Mouse (Mus musculus): ENCODE measurements around the gene Zmiz1.

Gene Zmiz1

GRCm38 (mm10) chr14:25533631-25534395, 74.8 kb downstream of the Zmiz1 start:
- no peak for DNase-seq (ENCODE audit: low read depth, low spot score)

- DNase-seq (ENCODE audit: low read depth, low spot score) = no peak
Measured at GRCm38 (mm10) chr14:25534396-25534769, 75.4 kb downstream of the Zmiz1 start.

DNA sequence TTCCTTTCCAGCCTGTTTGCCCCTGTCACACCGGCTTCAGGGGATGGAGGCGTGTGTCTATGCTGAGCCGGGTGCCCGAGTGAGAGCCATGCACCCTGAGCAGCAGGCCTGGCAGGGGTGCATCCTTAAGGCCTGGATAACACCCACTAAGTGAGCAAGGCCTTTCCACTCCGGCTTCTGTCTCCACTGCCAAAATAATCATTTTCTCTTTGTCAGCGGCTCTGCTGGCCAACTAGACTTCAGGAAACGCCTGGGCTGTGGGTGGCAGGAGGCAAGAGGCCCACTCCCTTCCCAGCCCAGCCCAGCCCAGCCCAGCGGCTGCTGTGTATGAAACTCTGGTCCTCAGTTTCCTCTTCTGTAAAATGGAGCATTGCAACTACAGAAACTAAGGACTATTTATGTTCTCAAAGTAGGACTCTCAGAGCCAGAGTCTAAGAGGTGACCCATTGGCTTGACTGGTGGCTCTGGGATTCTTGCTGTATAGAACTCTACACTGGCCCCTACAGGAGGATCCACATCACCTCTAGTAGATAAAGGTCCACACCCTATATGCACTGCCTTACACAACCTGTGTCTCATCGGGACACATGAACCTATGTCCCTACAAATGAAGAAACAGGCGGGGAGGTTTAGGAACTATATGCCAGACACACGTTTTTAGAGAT, 76.1 kb downstream of the Zmiz1 start:
- no peak for DNase-seq (ENCODE audit: low read depth, low spot score)

GRCm38 (mm10) chr14:25535583-25535943, 76.6 kb downstream of the Zmiz1 start:
- no peak for DNase-seq (ENCODE audit: low read depth, low spot score)

DNA sequence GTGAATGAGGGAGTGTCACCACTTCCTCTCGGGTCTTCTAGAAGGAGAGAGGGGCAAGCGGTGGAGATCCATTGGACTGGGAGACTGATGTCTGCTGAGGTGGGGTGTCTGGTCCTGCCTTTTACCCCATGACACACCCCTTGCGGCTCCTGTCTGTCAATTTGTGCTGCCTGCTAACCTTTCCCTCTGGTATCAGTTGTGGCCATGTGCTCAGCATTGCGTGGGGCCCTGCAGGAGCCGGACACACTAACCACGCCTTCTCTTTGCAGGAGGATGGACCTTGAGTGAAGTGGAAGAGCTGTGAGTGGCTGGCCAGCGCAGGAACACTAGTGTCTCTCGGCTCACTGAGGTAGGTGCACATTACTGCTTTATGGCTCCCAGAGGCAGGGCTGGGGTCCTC, 77.5 kb downstream of the Zmiz1 start:
- DNase-seq (ENCODE audit: low read depth, low spot score) = no peak

GRCm38 (mm10) chr14:25537351-25537750, 78.4 kb downstream of the Zmiz1 start:
- DNase-seq (ENCODE audit: low read depth, low spot score) = no peak

GRCm38 (mm10) chr14:25538522-25538921, 79.5 kb downstream of the Zmiz1 start:
- no peak for DNase-seq (ENCODE audit: low read depth, low spot score)

GRCm38 (mm10) chr14:25539493-25540116, 80.6 kb downstream of the Zmiz1 start:
- DNase-seq (ENCODE audit: low read depth, low spot score) = no peak

DNA sequence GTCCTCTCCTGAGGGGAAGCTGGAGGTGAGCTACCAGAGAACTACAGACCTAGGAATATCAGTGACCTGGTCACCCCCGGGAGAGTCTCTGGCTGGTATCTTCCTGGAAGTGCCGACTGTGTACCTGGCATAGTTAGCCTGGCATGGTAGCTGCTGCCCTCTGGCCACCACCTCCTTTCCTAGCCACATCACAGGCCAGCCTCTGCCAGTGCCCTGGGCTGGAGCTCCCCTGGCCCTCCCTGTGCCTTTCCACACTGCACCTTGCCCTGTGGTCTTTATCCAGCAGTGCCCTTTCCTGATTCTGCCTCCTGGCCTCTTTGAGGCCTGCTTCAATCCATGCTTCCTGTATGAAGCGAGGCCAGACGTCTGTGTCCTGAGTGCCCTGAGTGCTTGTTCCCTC, 81.2 kb downstream of the Zmiz1 start:
- no peak for DNase-seq (ENCODE audit: low read depth, low spot score)

GRCm38 (mm10) chr14:25541213-25541612, 82.2 kb downstream of the Zmiz1 start:
- DNase-seq (ENCODE audit: low read depth, low spot score) = no peak

DNA sequence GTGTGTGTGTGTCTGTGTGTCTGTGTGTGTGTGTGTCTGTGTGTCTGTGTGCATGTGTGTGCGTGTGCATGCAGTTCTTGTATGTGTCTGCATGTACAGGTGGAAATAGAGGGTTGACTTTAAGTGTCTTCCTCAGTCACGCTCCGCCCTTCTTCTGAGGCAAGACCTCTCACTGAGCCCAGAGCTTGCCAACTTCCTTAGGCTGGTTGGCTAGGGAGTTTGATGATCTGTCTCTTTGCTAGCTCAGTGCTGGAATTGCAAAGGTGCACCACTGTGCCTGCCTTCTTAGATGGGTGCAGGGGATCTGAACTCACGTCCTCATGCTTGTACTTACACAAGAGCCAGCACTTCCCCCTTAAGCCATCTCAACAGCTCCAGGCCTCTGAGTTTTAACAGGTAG, 84.1 kb downstream of the Zmiz1 start:
- DNase-seq (ENCODE audit: low read depth, low spot score) = no peak

GRCm38 (mm10) chr14:25543927-25544326, 84.9 kb downstream of the Zmiz1 start:
- DNase-seq (ENCODE audit: low read depth, low spot score) = no peak

DNA sequence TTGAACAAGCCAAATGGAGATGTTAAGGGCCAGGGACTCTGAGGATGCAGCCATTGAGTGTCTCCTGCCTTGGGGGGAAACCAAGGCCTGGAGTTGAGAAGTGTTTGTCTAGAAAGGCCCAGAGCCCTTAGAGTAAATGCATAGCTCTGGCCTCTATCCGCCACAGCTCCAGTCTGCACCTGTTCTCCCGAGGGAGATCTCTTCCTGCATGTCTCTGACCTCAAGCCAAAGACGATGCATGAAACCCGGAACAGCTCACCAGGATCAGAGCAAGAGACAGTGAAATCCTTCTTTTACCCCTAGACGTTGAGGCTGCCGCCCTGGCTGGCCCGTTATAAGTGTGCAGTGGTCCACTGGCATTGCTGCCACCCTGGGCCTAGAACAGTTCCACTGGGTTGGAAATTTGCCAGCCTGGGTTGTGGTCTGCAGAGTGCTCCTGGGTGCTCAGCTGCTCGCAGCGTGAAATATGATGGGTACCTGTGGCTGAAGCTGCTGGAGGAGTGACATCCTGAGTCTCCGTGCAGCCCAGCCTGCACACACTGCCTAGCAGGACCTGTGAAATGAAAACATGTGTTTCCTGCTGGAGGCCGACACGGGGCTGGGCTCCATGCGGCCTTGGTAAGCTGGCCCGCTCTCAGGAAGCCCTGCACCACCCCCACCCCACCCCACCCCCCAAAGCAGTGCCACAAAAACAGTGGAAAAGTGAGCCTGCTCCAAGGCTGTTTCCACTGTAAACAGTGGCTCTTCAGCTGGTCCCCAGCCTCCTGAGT, 88.1 kb downstream of the Zmiz1 start:
- no peak for DNase-seq (ENCODE audit: low read depth, low spot score)

DNA sequence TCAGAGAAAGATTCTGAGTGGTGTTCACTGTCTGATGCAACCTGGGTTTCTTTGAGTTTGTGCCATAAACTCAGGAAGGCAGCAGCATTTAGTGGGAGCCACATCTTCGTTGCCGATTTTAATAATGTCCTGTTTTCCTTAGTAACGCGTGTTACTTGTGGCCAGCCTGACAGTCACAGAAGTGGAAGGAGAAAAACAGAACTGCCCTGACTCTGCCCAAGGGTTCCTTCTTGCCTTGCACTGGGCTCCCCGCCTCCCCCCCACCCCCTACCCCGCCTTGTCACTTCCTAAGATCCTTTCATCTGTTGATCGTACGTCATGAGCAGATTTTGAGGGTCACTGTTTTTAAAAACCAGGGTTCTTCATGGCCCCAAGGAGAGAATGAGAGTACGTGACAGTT, 88.9 kb downstream of the Zmiz1 start:
- DNase-seq (ENCODE audit: low read depth, low spot score) = no peak

- DNase-seq (ENCODE audit: low read depth, low spot score) = no peak
Measured at GRCm38 (mm10) chr14:25548650-25549049, 89.7 kb downstream of the Zmiz1 start.

DNA sequence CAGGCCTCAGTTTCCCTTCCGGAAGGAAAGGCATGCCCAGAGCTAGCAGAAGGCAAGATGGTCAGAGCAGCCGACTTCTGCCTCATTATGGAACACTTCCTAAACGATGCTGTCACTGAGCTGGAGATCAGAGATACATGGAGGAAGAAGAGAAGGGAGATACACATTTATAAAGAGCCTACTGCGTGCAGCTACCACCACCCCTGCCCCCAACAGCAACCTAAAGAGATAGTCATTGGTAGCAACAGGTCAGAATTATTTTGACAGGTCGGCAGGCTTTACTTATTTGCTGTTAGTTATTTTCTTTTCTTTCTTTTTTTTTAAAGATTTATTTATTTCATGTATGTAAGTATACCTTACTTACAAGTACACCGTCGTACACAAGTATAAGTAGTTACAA, 90.1 kb downstream of the Zmiz1 start:
- DNase-seq (ENCODE audit: low read depth, low spot score) = no peak

DNA sequence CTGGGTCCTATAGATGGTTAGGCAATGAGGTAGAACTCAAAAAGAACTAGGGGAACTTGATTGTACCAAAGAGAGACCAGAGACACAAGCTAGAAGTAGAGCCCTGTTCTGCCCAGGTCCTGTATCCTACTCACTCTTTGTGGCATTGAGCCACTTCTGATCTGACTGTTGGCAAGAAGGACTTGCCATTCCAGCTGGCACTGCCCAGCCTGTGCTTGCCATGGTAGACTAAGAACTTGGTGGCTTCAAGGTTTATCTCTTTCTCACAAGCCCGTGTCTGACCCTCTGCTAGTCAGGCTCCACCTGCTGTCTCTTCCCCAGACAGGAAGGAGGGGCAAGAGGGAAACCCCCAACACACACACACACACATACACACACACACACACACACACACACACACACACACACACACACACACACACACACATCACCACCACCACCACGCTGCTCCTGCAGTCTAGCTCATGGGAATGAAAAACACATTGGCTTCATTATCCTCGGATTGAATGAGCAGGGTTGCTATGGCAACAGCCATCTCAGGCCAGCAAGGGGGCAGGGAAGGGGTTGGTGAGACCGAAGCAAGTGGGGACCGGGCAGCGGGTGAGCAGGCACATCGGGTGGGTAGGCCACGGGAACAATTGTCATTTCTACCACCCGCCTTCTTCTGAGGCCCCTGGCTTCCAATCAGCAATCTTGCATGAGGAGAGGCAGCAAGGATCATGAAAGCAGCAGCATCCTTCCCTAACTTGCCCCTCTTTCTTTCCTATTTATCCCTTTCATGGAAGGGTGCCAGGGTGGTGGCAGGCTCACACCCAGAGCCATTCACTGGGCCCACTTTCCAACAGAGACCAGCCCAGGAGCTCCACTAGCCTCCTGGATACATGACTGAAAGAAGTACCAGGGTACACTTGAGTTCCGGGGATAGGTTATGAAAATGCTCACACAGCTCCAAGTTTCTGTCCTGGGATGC, 91.2 kb downstream of the Zmiz1 start:
- no peak for DNase-seq (ENCODE audit: low read depth, low spot score)

GRCm38 (mm10) chr14:25551731-25552130, 92.7 kb downstream of the Zmiz1 start:
- no peak for DNase-seq (ENCODE audit: low read depth, low spot score)

DNA sequence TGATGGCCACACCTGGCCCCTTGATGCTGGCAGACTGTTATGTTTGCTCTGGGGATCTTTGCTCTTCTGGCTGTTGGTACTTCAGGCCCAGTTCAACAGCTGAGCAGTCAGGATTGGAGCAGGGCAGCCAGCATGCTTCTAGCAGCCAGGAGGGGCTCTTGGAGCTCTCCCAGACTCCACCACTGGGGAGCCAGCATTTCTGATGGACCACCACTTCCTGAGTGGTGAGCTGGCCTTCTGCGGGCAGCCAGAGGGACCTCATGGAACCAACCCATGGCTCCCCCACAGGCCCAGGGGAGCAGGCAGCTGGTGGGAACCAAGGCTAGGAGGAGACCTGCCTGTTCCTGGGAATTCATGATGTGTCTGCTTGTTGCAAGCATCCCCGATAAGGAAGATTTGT, 94.4 kb downstream of the Zmiz1 start:
- DNase-seq (ENCODE audit: low read depth, low spot score) = no peak

GRCm38 (mm10) chr14:25554781-25555180, 95.8 kb downstream of the Zmiz1 start:
- no peak for DNase-seq (ENCODE audit: low read depth, low spot score)

DNA sequence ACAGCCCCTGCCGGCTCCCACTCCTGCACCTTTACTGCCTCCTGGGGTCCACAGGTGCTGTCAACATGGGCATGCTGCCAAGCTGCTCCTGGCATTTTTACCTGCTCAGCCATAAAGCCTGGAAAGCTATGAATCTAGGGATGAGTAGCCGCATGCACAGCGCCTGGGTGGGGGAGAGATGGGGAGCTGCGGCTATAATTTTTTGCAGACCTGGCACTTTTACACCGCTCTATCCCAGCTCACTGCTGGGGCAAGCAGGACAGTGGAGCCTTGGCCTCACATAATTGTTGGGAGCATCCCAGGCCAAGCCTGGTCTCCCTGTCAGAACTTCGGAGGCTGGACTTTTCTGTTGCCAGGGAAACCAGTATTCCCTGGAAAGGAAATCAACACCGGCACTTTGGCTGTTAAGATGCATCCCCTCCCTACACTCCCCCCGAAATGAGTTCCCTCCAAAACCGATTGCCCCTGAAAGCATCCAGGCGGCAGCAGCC, 96.4 kb downstream of the Zmiz1 start:
- no peak for DNase-seq (ENCODE audit: low read depth, low spot score)

Data from telencephalon, adult 2 months (tissue).